Mouse (Mus musculus): ENCODE data around the gene Ugt3a1.
"Not testable (repeated sequence)": the region's sequence is repeated elsewhere in the genome, so short reads cannot be mapped to it uniquely, and the experiment has no call there.

Ugt3a1 gene

GRCm38 (mm10) chr15:9276838-9277295 is at the start of gene Ugt3a1:
Gene Ugt3a1 (plus strand): TSS chr15:9276888.
- no peak for DNase-seq (ENCODE audit: extremely low read depth, low read depth, low spot score)

GRCm38 (mm10) chr15:9230917-9231316 is 45.8 kb upstream of the Ugt3a1 start:
- not testable (repeated sequence) for DNase-seq (ENCODE audit: extremely low read depth, low read depth, low spot score)

- DNase-seq (ENCODE audit: extremely low read depth, low read depth, low spot score): no peak
Observed at GRCm38 (mm10) chr15:9246345-9246744, 30.3 kb upstream of the Ugt3a1 start.

GRCm38 (mm10) chr15:9252891-9253290 is 23.8 kb upstream of the Ugt3a1 start:
- no peak for DNase-seq (ENCODE audit: extremely low read depth, low read depth, low spot score)

- DNase-seq (ENCODE audit: extremely low read depth, low read depth, low spot score): peak; percentile 54
Observed at GRCm38 (mm10) chr15:9260621-9261020, 16.1 kb upstream of the Ugt3a1 start.

GRCm38 (mm10) chr15:9271876-9272275 is 4.8 kb upstream of the Ugt3a1 start:
- no peak for DNase-seq (ENCODE audit: extremely low read depth, low read depth, low spot score)

GRCm38 (mm10) chr15:9279026-9279425 is 2.3 kb downstream of the Ugt3a1 start:
- no peak for DNase-seq (ENCODE audit: extremely low read depth, low read depth, low spot score)

GRCm38 (mm10) chr15:9279596-9279995 is 2.9 kb downstream of the Ugt3a1 start:
- no peak for DNase-seq (ENCODE audit: extremely low read depth, low read depth, low spot score)

- no peak for DNase-seq (ENCODE audit: extremely low read depth, low read depth, low spot score)
Observed at GRCm38 (mm10) chr15:9283165-9283564, 6.5 kb downstream of the Ugt3a1 start.

GRCm38 (mm10) chr15:9289660-9290059 is 13.0 kb downstream of the Ugt3a1 start:
- DNase-seq (ENCODE audit: extremely low read depth, low read depth, low spot score): no peak

- DNase-seq (ENCODE audit: extremely low read depth, low read depth, low spot score): peak; percentile 51
Observed at GRCm38 (mm10) chr15:9305978-9306692, 29.4 kb downstream of the Ugt3a1 start.

GRCm38 (mm10) chr15:9334596-9334995 is 57.9 kb downstream of the Ugt3a1 start:
- DNase-seq (ENCODE audit: extremely low read depth, low read depth, low spot score): no peak

GRCm38 (mm10) chr15:9335341-9335740 is 58.7 kb downstream of the Ugt3a1 start, which contains the start of gene Ugt3a2:
Gene Ugt3a2 (plus strand): TSS chr15:9335550.
- DNase-seq (ENCODE audit: extremely low read depth, low read depth, low spot score): no peak

GRCm38 (mm10) chr15:9336616-9337015 is 59.9 kb downstream of the Ugt3a1 start:
- DNase-seq (ENCODE audit: extremely low read depth, low read depth, low spot score): no peak

GRCm38 (mm10) chr15:9337021-9337420 is 60.3 kb downstream of the Ugt3a1 start:
- DNase-seq (ENCODE audit: extremely low read depth, low read depth, low spot score): no peak

GRCm38 (mm10) chr15:9348739-9349138 is 72.1 kb downstream of the Ugt3a1 start:
- no peak for DNase-seq (ENCODE audit: extremely low read depth, low read depth, low spot score)

- no peak for DNase-seq (ENCODE audit: extremely low read depth, low read depth, low spot score)
Observed at GRCm38 (mm10) chr15:9362801-9363200, 86.1 kb downstream of the Ugt3a1 start.

All from fat pad, adult 2 months (tissue).